Mouse (Mus musculus): ENCODE results near the gene Palm.

The Palm gene

DNA sequence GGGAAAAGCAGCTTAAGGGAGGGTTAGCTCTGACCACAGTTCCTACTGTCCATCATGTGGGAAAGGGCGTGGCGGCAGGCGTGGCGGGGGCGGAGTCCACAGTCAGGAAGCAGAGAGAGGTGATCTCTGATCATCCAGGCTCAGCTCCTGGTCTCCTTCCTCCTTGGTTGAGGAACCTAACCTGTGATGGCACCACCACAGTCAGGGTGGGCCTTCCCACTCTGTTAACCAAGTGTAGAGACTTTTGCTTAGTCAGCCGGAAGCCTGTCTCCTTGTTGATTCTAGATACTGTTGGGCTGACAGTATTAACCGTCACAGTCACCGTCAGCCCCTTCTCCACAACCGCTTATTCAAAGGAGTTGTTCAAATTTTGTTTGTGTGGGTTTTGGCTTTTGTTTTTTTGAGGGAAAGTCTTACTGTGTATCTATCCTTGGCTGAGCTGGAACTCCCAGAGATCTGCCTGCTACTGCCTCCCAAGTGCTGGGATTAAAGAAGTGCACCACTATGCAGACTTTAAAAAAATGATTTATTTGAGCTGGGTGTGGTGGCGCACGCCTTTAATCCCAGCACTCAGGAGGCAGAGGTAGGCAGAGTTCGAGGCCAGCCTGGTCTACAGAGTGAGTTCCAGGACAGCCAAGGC lies 5.0 kb downstream of the Palm start:
- no peak for DNase-seq (ENCODE audit: low read depth)

DNA sequence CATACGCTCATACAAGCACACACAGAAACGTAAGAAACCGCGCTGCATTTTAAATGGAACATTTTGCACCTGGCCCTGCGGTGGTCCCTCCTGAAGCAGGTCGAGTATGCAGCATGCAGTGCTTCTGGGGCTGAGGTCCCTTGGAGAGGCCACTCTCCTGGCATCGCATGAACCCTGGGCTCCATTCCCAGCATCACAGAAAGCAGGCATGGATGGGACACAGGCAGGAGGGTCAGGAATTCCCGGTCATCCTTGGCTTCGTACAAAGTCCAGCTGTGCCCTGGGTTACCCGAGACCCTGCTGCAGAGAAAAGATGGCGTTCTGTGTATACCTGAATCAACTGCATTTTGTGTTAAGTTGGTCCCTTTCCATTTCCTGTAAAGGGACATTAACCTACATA lies 7.1 kb downstream of the Palm start:
- no peak for DNase-seq (ENCODE audit: low read depth)

- DNase-seq (ENCODE audit: low read depth) = no peak
These were observed 8.5 kb downstream of the Palm start for GRCm38 (mm10) chr10:79801837-79802236.

DNA sequence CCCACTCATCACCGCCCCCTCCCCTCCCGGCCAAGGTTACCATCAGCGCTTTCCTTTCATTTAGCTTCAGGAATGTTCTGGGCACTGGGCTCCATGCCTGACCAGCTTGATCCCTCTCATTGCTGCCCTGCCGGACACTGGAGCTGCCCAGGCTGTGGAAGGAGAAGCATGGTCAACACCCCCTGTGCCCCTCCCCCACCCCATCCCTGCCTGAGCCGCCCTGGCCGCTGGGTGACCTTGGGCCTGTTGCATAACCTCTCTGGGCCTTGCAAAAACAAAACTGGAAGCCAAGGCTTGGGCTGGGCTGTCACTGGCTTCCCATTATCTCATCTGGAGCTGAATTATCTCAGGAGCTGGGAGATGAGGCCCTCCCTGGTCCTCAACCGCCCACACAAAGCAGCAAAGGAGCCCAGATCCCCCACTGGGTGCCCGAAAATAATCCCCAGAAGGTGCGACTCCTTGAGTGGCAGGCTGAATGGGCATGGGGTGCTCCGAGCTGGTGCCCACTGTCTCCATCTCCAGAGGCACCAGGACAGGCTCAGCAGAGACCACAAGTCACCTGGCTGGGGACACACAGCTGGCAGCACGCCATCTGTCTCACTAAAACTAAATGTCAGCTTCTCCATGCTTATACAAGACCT lies 9.1 kb downstream of the Palm start:
- no peak for DNase-seq (ENCODE audit: low read depth)

DNA sequence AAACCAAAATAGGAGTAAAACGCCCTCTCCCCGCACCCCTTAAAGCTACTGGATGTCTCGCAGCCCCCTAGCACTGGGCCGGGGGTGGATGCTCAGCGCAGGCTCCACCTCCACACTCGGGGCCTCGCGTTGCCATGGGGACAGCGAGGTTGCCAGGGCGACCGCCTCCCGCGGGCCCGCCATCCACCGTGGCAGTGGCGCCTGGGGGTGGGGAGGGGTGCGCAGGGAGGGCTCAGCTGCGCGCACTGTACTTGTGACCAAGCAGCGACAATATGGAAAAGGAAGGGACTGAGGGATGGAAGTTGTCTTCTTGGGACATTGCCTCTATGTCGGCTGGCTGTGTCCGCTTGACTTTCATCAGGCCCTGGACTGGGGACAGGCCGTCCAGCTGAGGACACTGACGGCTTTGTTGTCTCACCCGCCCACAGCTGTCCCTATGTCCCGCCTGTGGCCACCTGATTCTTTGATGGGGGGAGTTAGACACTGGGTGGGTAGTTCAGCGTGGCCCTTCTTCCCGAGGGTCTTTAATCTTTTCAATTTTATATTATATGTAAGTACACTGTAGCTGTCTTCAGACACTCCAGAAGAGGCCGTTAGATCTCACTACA lies 10.4 kb downstream of the Palm start:
- no peak for DNase-seq (ENCODE audit: low read depth)

GRCm38 (mm10) chr10:79805636-79806035 lies 12.3 kb downstream of the Palm start:
- DNase-seq (ENCODE audit: low read depth) = no peak

- no peak for DNase-seq (ENCODE audit: low read depth)
These were observed 13.0 kb downstream of the Palm start for GRCm38 (mm10) chr10:79806331-79806730.

DNA sequence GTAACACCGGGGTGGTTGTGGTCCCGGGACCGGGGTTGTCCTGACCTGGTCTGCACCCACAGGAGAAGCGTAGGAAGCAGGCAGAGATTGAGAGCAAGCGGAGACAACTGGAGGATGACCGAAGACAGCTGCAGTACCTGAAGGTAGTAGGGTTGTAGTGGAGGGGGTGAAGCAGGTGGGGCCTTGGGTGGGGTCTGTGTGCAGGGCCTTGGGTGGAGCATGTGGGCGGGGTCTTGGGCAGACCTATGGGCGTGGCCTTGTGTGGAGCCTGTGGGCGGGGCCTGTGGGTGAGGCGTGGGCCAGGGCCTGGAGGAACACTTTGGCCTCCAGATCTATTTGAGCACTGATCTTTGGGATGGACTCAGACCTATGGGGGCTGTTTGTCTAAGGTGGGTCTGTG lies 13.6 kb downstream of the Palm start:
- DNase-seq (ENCODE audit: low read depth) = no peak

DNA sequence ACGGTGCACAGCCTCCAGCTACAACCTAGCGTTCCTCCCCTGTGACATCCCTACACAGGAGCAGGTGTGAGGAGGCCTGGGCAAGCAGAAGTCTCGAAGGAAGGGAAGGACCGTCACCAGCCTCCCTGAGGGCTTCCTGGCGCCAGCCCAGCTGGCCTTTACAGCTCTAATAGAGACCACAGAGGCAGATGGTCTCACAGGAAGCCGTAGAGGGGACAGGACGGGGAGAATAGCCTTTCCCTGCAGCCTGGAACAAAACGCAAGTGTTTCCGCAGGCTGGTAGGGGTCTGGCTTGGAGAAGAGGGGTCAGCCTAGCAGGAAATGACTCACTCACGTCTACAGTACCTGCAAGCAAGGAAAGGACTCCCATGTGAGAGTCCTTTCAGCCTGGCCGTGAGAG lies 14.5 kb downstream of the Palm start:
- DNase-seq (ENCODE audit: low read depth) = no peak

DNA sequence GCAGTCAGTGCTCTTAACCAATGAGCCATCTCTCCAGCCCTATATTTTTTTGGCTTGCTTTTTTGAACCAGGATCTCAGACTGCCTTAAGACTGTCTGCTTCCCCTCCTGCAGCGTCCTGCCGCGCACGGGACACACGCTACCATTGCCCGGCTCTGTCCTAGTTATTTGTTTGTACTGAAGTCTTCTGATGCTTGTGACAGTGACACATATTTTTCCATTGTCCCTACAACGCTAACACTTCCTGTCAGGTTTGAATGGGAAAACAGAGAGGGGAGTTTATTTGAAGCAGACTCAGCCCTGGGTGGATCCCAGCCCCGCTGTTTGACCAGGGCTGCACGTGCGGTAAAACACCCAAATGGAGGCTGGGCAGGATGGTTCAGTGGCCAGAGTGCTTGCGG lies 15.4 kb downstream of the Palm start:
- DNase-seq (ENCODE audit: low read depth) = no peak

GRCm38 (mm10) chr10:79811736-79812637 lies 18.6 kb downstream of the Palm start:
- peak; percentile 86 for DNase-seq (ENCODE audit: low read depth)

GRCm38 (mm10) chr10:79814271-79814842 lies 21.0 kb downstream of the Palm start:
- DNase-seq (ENCODE audit: low read depth) = no peak

DNA sequence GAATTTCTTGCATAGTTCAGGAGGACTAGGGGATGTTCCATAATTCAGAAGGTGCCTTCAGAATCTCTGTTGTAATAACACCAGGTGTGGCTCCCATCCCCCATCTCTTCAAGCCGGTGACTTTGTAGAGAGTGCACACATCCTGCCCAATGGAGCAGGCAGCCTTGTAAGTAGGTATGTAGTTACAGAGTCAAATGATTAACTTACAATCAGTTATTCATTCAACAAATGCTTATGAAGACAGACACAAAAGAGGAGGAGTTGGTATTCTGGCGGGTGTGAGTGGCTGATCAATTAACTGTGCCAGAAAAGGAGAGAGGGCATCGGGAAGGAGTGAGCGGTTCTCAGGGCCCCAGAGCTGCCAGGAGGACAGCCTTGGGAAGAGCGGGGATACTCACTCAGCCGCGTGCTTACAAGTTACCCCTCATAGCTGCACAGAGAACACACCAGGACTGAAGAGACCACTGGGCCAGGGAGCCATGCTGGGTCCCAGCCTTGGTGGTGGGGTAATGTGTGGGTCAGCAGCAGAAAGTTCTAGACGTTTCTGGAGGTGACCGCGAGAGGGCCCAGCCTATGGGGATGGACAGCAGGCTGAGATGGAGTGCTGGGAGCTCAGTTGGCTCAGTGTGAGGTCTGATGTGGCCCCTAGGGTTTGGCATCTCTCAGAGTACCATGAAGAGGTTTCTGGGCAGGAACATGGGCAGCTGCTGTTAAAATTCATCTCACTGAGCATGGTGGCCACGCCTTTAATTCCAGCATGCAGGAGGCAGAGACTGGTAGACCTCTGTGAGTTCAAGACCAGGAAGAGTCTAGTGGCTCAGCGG lies 22.5 kb downstream of the Palm start:
- no peak for DNase-seq (ENCODE audit: low read depth)

DNA sequence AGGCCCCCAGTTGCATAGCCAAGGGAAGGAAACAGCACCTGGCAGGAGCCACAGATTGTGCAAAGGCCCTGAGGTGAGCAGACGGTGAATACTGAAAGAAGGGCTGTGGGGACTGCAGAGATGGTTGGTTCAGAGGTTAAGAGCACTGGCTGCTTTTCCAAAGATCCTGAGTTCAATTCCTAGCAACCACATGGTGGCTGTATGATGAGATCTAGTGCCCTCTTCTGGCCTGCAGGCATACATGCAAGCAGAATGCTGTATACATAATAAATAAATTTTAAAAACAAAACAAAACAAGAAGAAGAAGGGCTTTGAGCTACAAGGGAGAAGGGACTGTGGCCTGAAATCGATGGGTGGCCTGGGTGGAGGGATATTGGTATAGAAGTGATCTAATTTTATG lies 23.7 kb downstream of the Palm start:
- no peak for DNase-seq (ENCODE audit: low read depth)

- no peak for DNase-seq (ENCODE audit: low read depth)
These were observed 24.9 kb downstream of the Palm start for GRCm38 (mm10) chr10:79818225-79818624.

GRCm38 (mm10) chr10:79819606-79820005 lies 26.2 kb downstream of the Palm start:
- no peak for DNase-seq (ENCODE audit: low read depth)

DNA sequence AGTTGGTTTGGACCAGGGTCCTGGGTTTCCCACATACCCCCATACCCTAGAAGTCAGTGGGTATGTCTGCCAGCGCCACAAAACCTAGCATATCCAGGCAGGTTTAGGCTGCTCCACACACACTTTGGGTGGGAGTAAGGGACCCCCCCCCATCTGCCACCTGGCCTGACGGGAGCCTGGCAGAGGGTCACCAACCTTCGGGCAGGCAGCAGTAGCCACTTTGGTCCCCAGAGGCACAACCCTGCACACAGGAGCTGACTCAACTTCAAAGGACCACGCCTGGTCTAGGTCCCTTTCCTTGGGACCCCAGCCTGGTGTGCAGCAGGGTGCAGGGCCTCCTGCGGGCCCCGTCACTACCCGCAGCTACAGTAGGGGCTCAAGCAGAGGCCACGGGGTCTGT lies 26.9 kb downstream of the Palm start:
- no peak for DNase-seq (ENCODE audit: low read depth)

DNA sequence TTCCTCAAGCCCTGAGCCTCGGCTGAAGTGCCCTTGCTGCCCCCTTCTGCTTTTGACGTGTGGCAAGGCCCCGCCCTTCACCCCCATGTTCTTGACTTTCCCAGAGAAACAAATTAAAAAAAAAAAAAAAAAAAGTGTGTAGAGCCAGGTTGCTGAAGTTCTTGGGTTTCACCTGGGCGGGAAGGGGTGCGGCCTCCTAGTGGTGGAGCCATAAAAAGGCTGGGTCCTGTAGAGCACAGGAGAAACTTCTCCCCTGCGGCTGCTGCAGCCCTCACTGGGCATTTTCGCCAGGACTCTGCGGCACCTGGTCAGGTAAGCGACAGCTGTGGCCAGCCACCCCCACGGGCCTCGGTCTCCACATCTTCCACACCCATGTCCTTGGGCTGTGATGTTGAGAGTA lies 27.4 kb downstream of the Palm start, which contains the start of gene Misp:
TSS of gene Misp (plus strand) at position 208 of the 400 bp plus-strand sequence.
- no peak for DNase-seq (ENCODE audit: low read depth)

DNA sequence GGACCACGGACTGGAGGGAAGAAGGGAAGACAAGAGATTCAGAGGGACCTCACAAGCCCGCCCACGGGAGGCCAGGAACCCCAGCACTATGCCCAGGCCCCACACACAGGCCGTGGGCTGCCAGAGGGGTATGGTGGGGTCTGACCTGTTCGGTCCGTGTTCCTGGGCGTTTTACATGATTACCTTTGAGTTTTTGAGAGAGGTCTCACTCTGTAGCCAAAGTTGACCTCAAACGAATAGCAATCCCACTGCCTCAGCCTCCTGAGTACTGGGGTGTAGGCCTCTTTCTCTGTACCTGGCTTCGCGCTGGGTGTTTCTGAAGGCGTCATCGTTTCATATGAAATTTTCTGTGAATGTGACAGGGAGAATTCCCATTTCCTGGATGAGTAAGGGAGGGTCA lies 28.4 kb downstream of the Palm start:
- DNase-seq (ENCODE audit: low read depth) = no peak

DNA sequence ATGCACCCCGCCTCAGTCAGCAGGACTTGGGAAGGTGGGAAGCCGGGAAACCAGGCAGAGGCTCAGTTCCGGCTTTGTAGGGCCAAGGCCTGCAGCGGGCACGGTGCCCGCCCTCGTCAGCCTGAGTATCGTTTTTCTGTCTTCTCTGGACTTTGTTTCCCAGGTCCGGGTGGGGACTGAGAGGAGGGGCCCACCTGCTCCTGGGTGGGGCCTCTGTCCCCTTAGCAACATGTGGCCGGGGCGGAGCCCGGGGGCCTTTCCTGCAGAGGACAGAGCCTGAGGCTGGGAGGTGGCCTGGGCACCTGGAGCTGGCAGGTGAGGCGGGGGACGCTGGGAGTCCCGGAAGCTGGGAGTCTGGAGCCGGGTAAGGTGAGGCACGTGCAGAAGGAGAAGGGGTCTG lies 29.0 kb downstream of the Palm start:
- DNase-seq (ENCODE audit: low read depth) = no peak

GRCm38 (mm10) chr10:79823011-79823410 lies 29.6 kb downstream of the Palm start:
- DNase-seq (ENCODE audit: low read depth) = no peak
